Mouse (Mus musculus) WW6 (cell line): Measurements from ENCODE around the gene Blm.

Experiments used
- DNase-seq: peaks from one replicate; pipeline ENCODE4 v3.0.0-alpha.2; 2013; ENCODE audit warnings: low read depth, low spot score

Blm gene

GRCm38 (mm10) chr7:80439789-80440488 lies 95.0 kb downstream of the Blm start:
- DNase-seq, result no peak

- DNase-seq, result no peak
Observed at GRCm38 (mm10) chr7:80439032-80439760, 95.7 kb downstream of the Blm start.

- DNase-seq, result no peak
Observed at GRCm38 (mm10) chr7:80436571-80436970, 98.3 kb downstream of the Blm start.

- DNase-seq, result no peak
Observed at GRCm38 (mm10) chr7:80435594-80435993, 99.3 kb downstream of the Blm start.

- no peak for DNase-seq
Observed at GRCm38 (mm10) chr7:80429661-80430060, 105.3 kb downstream of the Blm start.

- no peak for DNase-seq
Observed at GRCm38 (mm10) chr7:80427730-80428129, 107.2 kb downstream of the Blm start.

- no peak for DNase-seq
Observed at GRCm38 (mm10) chr7:80426363-80426762, 108.6 kb downstream of the Blm start.

GRCm38 (mm10) chr7:80424722-80425121 lies 110.2 kb downstream of the Blm start:
- no peak for DNase-seq

GRCm38 (mm10) chr7:80422759-80423480 lies 112.0 kb downstream of the Blm start:
- DNase-seq, result no peak

GRCm38 (mm10) chr7:80421576-80421975 lies 113.3 kb downstream of the Blm start:
- no peak for DNase-seq

- no peak for DNase-seq
Observed at GRCm38 (mm10) chr7:80420586-80420985, 114.3 kb downstream of the Blm start.

- no peak for DNase-seq
Observed at GRCm38 (mm10) chr7:80419278-80419677, 115.6 kb downstream of the Blm start.

GRCm38 (mm10) chr7:80418036-80418435 lies 116.9 kb downstream of the Blm start:
- DNase-seq, result no peak

GRCm38 (mm10) chr7:80417601-80418000 lies 117.3 kb downstream of the Blm start:
- no peak for DNase-seq

GRCm38 (mm10) chr7:80416969-80417368 lies 118.0 kb downstream of the Blm start:
- DNase-seq, result no peak

- no peak for DNase-seq
Observed at GRCm38 (mm10) chr7:80414303-80414855, 120.5 kb downstream of the Blm start.

- DNase-seq, result no peak
Observed at GRCm38 (mm10) chr7:80413512-80414302, 121.2 kb downstream of the Blm start.

GRCm38 (mm10) chr7:80412781-80413180 lies 122.1 kb downstream of the Blm start:
- no peak for DNase-seq

- no peak for DNase-seq
Observed at GRCm38 (mm10) chr7:80412279-80412678, 122.6 kb downstream of the Blm start.

GRCm38 (mm10) chr7:80410380-80410779 lies 124.5 kb downstream of the Blm start:
- no peak for DNase-seq

GRCm38 (mm10) chr7:80407712-80408111 lies 127.2 kb downstream of the Blm start:
- no peak for DNase-seq
